In genomic region chr10:62101504-62102439, GRCm38 (mm10) we compare ENCODE assay signal across 8 mouse cellular contexts. TPM values are rescaled to one million over a fixed set of nuclear protein-coding genes. Genes with fewer than 3 reads are reported as not detected.
DNase-seq lines count a peak whose midpoint lies in the region; ATAC-seq and TF ChIP-seq lines count a peak whose summit lies in the region.

No protein-coding gene starts in this region.

- H3K4me2 ChIP-seq in hindbrain, embryonic 13.5 days = no peak overlapping the region

- H3K36me3 ChIP-seq in MEL (ENCODE audit: control insufficient read depth in 1 of 2, insufficient read depth in 2 of 2, low read length in 2 of 2) = no peaks in the 10 kb centered on the region
- H3K36me3 ChIP-seq in hindbrain, embryonic 13.5 days = peaks cover 4% of the 10 kb centered on the region; the same call in 1 of the 2 replicates

- 6% methylated on average over 7 of the region's 7 CpGs for WGBS in hindbrain, embryonic 13.5 days

- H3K4me1 ChIP-seq in MEL (ENCODE audit: control insufficient read depth in 1 of 2, insufficient read depth in 2 of 2, low read length in 2 of 2) = no peaks in the 10 kb centered on the region
- no peaks in the 10 kb centered on the region for H3K4me1 ChIP-seq in bone marrow macrophage, adult 2 months (ENCODE audit: control insufficient read depth, insufficient read depth, low read length)
- H3K4me1 ChIP-seq in hindbrain, embryonic 13.5 days (replicated peaks) = peaks cover 32% of the 10 kb centered on the region

- peak; percentile 66 for TF ChIP-seq RAD21 in MEL (IDR thresholded peaks at IDR 0.05; ENCODE audit: low read depth, low read length)

- H3K27ac ChIP-seq in MEL (ENCODE audit: control insufficient read depth, low read depth, low read length) = no peak overlapping the region
- no peak overlapping the region for H3K27ac ChIP-seq in bone marrow macrophage, adult 2 months (ENCODE audit: insufficient read depth, low read depth, low read length)
- H3K27ac ChIP-seq in hindbrain, embryonic 13.5 days = peak overlapping the region; percentile 98

- H3K27me3 ChIP-seq in MEL (ENCODE audit: control insufficient read depth in 1 of 2, insufficient read depth in 2 of 2, low read length in 2 of 2) = no peaks in the 10 kb centered on the region
- H3K27me3 ChIP-seq in hindbrain, embryonic 13.5 days = peaks cover 29% of the 10 kb centered on the region

- H3K79me2 ChIP-seq in MEL (ENCODE audit: control insufficient read depth, insufficient read depth, low read length, poor library complexity) = no peaks in the 10 kb centered on the region

- no peak for TF ChIP-seq EP300 in MEL (IDR thresholded peaks at IDR 0.05; ENCODE audit: low read depth in 1 of 2, low read length in 2 of 2)

- peak; percentile 66 for DNase-seq in MEL (ENCODE audit: low read depth, low spot score)
- DNase-seq in fibroblast of lung, adult 2 months (ENCODE audit: low read depth) = peak; percentile 5
- DNase-seq in layer of hippocampus, postnatal 14 days (ENCODE audit: low spot score in 2 of 2) = peak; percentile 86 to 88
- peak; percentile 61 for DNase-seq in lung, postnatal 25 days (ENCODE audit: low spot score)
- DNase-seq in right cerebral cortex, adult 2 months (ENCODE audit: low spot score in 2 of 2) = peak; percentile 86

- no peak overlapping the region for H3K4me3 ChIP-seq in MEL (ENCODE audit: control insufficient read depth in 1 of 2, insufficient read depth in 1 of 2, low read depth in 2 of 2, low read length in 2 of 2)
- no peak overlapping the region for H3K4me3 ChIP-seq in bone marrow macrophage, adult 2 months (ENCODE audit: insufficient read depth, low read length)
- H3K4me3 ChIP-seq in hindbrain, embryonic 13.5 days = no peak overlapping the region

- no peak for TF ChIP-seq POLR2A in MEL (IDR thresholded peaks at IDR 0.05; ENCODE audit: control insufficient read depth in 1 of 2, insufficient read depth in 1 of 2, low read depth in 1 of 2, low read length in 2 of 2, poor library complexity in 1 of 2)
- no peak for TF ChIP-seq POLR2A in bone marrow macrophage, adult 2 months (IDR thresholded peaks at IDR 0.05; ENCODE audit: borderline replicate concordance, low read depth, low read length)

- ATAC-seq in hindbrain, embryonic 13.5 days (ENCODE audit: low FRiP score) = peak; percentile 77
- ATAC-seq in erythroblast, adult 5-6 weeks (replicated peaks; ENCODE audit: low FRiP score, poor library complexity, severe bottlenecking) = no peak

- H3K9ac ChIP-seq in MEL (ENCODE audit: control insufficient read depth, low read depth, low read length, poor library complexity, severe bottlenecking) = no peak overlapping the region
- H3K9ac ChIP-seq in hindbrain, embryonic 13.5 days = no peak overlapping the region

- TF ChIP-seq CTCF in MEL (IDR thresholded peaks at IDR 0.05 in 2 of 3, conservative IDR thresholded peaks at IDR 0.05 in 1 of 3; ENCODE audit: control insufficient read depth in 1 of 3, insufficient read depth in 1 of 3, low read depth in 2 of 3, low read length in 3 of 3, poor library complexity in 1 of 3, severe bottlenecking in 1 of 3) = peak; percentile 77 to 80 (median 77)
- peak; percentile 47; the same call in 1 of the 2 replicates for TF ChIP-seq CTCF in bone marrow macrophage, adult 2 months (IDR thresholded peaks at IDR 0.05; ENCODE audit: low read depth, low read length)

- no peaks in the 10 kb centered on the region for H3K9me3 ChIP-seq in MEL (replicated peaks; ENCODE audit: insufficient read depth, low read length)
- H3K9me3 ChIP-seq in hindbrain, embryonic 13.5 days = no peaks in the 10 kb centered on the region

TF ChIP-seq in MEL, 35 proteins besides CTCF, POLR2A, EP300 and RAD21:
- no peak for TF ChIP-seq MAFK (IDR thresholded peaks at IDR 0.05; ENCODE audit: borderline replicate concordance, low read depth, low read length)
- TF ChIP-seq SMC3 (IDR thresholded peaks at IDR 0.05; ENCODE audit: low read depth, low read length) = peak; percentile 75
- peak; percentile 27; the same call in 1 of the 2 replicates for TF ChIP-seq ZC3H11A (IDR thresholded peaks at IDR 0.05; ENCODE audit: low read depth, low read length)
- TF ChIP-seq TCF12 (IDR thresholded peaks at IDR 0.05; ENCODE audit: low read depth, low read length) = no peak
- TF ChIP-seq KAT2A (conservative IDR thresholded peaks at IDR 0.05; ENCODE audit: low read depth, low read length) = no peak
- TF ChIP-seq POLR2AphosphoS5 (IDR thresholded peaks at IDR 0.05; ENCODE audit: borderline replicate concordance, low read depth, low read length) = no peak
- no peak for TF ChIP-seq TBP (IDR thresholded peaks at IDR 0.05; ENCODE audit: low read depth, low read length)

RNA-seq across cellular contexts. Expression of gene Neurog3, which starts 31.1 kb away (rescaled TPM):
- not detected in 2 replicates for total RNA-seq in MEL (2012; rRNA removed)
- polyA plus RNA-seq in MEL (2012; ENCODE audit: insufficient read depth in 1 of 2, insufficient read length in 2 of 2, low read depth in 1 of 2, low replicate concordance in 2 of 2, missing spikeins in 1 of 2) = not detected
- not detected in 2 replicates for polyA plus RNA-seq in bone marrow macrophage, adult 2 months (2012; ENCODE audit: insufficient read depth, insufficient read length, missing spikeins)
- polyA plus RNA-seq in hindbrain, embryonic 13.5 days (2015; fragmentation: Nextera tagmentation; extraction: Ambion mirVana) = 0.30 and 0.65 TPM in 2 replicates
- total RNA-seq in layer of hippocampus, postnatal 14 days (2021) = not detected
- total RNA-seq in erythroblast, adult 5-6 weeks (2015; ENCODE audit: low replicate concordance) = not detected in 2 replicates
- not detected in 2 replicates for total RNA-seq in erythroblast, adult 5-6 weeks (2017; ENCODE audit: low replicate concordance)

RNA-seq across cellular contexts. Expression of gene Fam241b, which starts 41.9 kb away (rescaled TPM):
- 13.8 and 19.0 TPM in 2 replicates for total RNA-seq in MEL (2012; rRNA removed)
- 10 to 100 TPM in 1 of 2 experiments, not detected in 1; 11.2 TPM for polyA plus RNA-seq in MEL (2012; ENCODE audit: insufficient read depth in 1 of 2, insufficient read length in 2 of 2, low read depth in 1 of 2, low replicate concordance in 2 of 2, missing spikeins in 1 of 2)
- polyA plus RNA-seq in bone marrow macrophage, adult 2 months (2012; ENCODE audit: insufficient read depth, insufficient read length, missing spikeins) = not detected in 2 replicates
- 111 and 113 TPM in 2 replicates for polyA plus RNA-seq in hindbrain, embryonic 13.5 days (2015; fragmentation: Nextera tagmentation; extraction: Ambion mirVana)
- total RNA-seq in layer of hippocampus, postnatal 14 days (2021) = 10 to 100 TPM; 42.7 to 44.1 TPM
- total RNA-seq in erythroblast, adult 5-6 weeks (2015; ENCODE audit: low replicate concordance) = not detected in 2 replicates
- total RNA-seq in erythroblast, adult 5-6 weeks (2017; ENCODE audit: low replicate concordance) = not detected in 2 replicates

Comparison
In these comparisons a context has a peak if more than half of its experiments do, and no peak if none do; other contexts are left out.
1. DNase-seq: peak in every context shown above with its lines; median percentile 87 in layer of hippocampus, postnatal 14 days; 86 in right cerebral cortex, adult 2 months; 66 in MEL; 61 in lung, postnatal 25 days; 5 in fibroblast of lung, adult 2 months.
2. RNA of gene Fam241b, which starts 41.9 kb away (total RNA-seq): 42.7 to 44.1 TPM in layer of hippocampus, postnatal 14 days and 13.8 to 19.0 TPM in MEL; not detected in erythroblast, adult 5-6 weeks; every median in the first group is over 10 times any median in the second.